17 mouse cellular contexts compared by ENCODE assay signal in genomic region chr17:85613266-85613860, GRCm38 (mm10). TPM values are rescaled to one million over a fixed set of nuclear protein-coding genes. Genes with fewer than 3 reads are reported as not detected.
DNase-seq lines count a peak whose midpoint lies in the region; ATAC-seq and TF ChIP-seq lines count a peak whose summit lies in the region.
"Had no signal": no experiment of that assay in that cellular context is flagged by ENCODE, and none has a peak within 500 bp of the region (broad histone marks: within the 10 kb centered on the region; RNA-seq: fewer than 3 reads in every experiment).

Gene Six3, plus strand, starts transcription at chr17:85613608.

- no peaks in the 10 kb centered on the region for H3K9me3 ChIP-seq in forebrain, embryonic 14.5 days (replicated peaks; ENCODE audit: control insufficient read depth, low read length)
- H3K9me3 ChIP-seq in midbrain, embryonic 14.5 days (ENCODE audit: control insufficient read depth, low read length): no peaks in the 10 kb centered on the region
- H3K9me3 ChIP-seq: G1E had no signal

- ATAC-seq in forebrain, embryonic 14.5 days: no peak
- no peak; the same call in 1 of the 2 replicates for ATAC-seq in midbrain, embryonic 14.5 days (ENCODE audit: low FRiP score, low TSS enrichment)
- ATAC-seq: activated CD4-positive, CD25-positive, alpha-beta regulatory T cell, adult 4 months; liver, postnatal 0 days had no signal

- peaks cover 95% of the 10 kb centered on the region for H3K27me3 ChIP-seq in forebrain, embryonic 14.5 days (replicated peaks; ENCODE audit: control insufficient read depth, insufficient read depth, low read length)
- peaks cover 100% of the 10 kb centered on the region for H3K27me3 ChIP-seq in midbrain, embryonic 14.5 days (ENCODE audit: control insufficient read depth, insufficient read depth, low read length)

- peak; percentile 15 for DNase-seq in embryo, embryonic 10.5 days (ENCODE audit: low spot score)
- no peak for DNase-seq in embryo, embryonic 11 days
- no peak for DNase-seq in forebrain, embryonic 14.5 days (ENCODE audit: low spot score)
- DNase-seq in midbrain, embryonic 14.5 days: peak; percentile 34
- no peak for DNase-seq in B cell, adult 2 months
- DNase-seq in right cerebral cortex, postnatal 25 days: no peak
- DNase-seq in left cerebral cortex, postnatal 25 days (ENCODE audit: low spot score in 2 of 2): no peak
- DNase-seq: cerebellum, adult 9-10 months; kidney, adult 18-20 months; liver, postnatal 0 days had no signal

- H3K27ac ChIP-seq in cortical plate, adult 2 months (ENCODE audit: insufficient read depth, low read length): no peak within 1 kb of the TSS
- H3K27ac ChIP-seq in forebrain, embryonic 14.5 days (ENCODE audit: low read depth, low read length): peak within 1 kb of the TSS; percentile 68
- H3K27ac ChIP-seq in midbrain, embryonic 14.5 days (replicated peaks; ENCODE audit: low read depth, low read length): peak within 1 kb of the TSS; percentile 75
- H3K27ac ChIP-seq: macrophage had no signal

- TF ChIP-seq POLR2A in cortical plate, adult 2 months (IDR thresholded peaks at IDR 0.05; ENCODE audit: extremely low read depth, insufficient read depth, low read length): no peak

- H3K4me2 ChIP-seq in forebrain, embryonic 14.5 days (ENCODE audit: low read length): peak within 1 kb of the TSS; percentile 55
- H3K4me2 ChIP-seq in midbrain, embryonic 14.5 days (ENCODE audit: low read length): peak within 1 kb of the TSS; percentile 25

- WGBS in forebrain, embryonic 14.5 days: under 1% methylated on average over 28 of the region's 30 CpGs
- 1% methylated on average over 29 of the region's 30 CpGs for WGBS in midbrain, embryonic 14.5 days

- peak within 1 kb of the TSS; percentile 60 for H3K9ac ChIP-seq in forebrain, embryonic 14.5 days (ENCODE audit: low read length)
- peak within 1 kb of the TSS; percentile 45 for H3K9ac ChIP-seq in midbrain, embryonic 14.5 days (replicated peaks; ENCODE audit: low read length)
- H3K9ac ChIP-seq: liver, postnatal 0 days had no signal

- 0 out of 2 replicates have a peak within 1 kb of the TSS, but pooled peaks have one; percentile 16 for H3K4me3 ChIP-seq in cortical plate, adult 2 months (ENCODE audit: insufficient read depth, low read length)
- peak within 1 kb of the TSS; percentile 37 for H3K4me3 ChIP-seq in forebrain, embryonic 14.5 days (ENCODE audit: low read depth, low read length)
- H3K4me3 ChIP-seq in midbrain, embryonic 14.5 days (replicated peaks; ENCODE audit: low read depth, low read length): peak within 1 kb of the TSS; percentile 28

- TF ChIP-seq CTCF in cortical plate, adult 2 months (IDR thresholded peaks at IDR 0.05; ENCODE audit: extremely low read depth, insufficient read depth, low read length): no peak

- intact Hi-C loops in left cerebral cortex, postnatal 25 days (cut with DNase I): no loop called here

- H3K36me3 ChIP-seq in forebrain, embryonic 14.5 days (ENCODE audit: control insufficient read depth, insufficient read depth, low read length): no peaks in the 10 kb centered on the region
- H3K36me3 ChIP-seq in midbrain, embryonic 14.5 days (ENCODE audit: control insufficient read depth, insufficient read depth, low read length): no peaks in the 10 kb centered on the region
- H3K36me3 ChIP-seq: G1E had no signal

- H3K4me1 ChIP-seq in cortical plate, adult 2 months (ENCODE audit: control insufficient read depth, insufficient read depth, low read length): no peaks in the 10 kb centered on the region
- no peaks in the 10 kb centered on the region; the same call in 1 of the 2 replicates for H3K4me1 ChIP-seq in forebrain, embryonic 14.5 days (ENCODE audit: control insufficient read depth, insufficient read depth, low read length)
- 0 out of 2 replicates have a peak, but pooled peaks cover 3% of the 10 kb centered on the region for H3K4me1 ChIP-seq in midbrain, embryonic 14.5 days (ENCODE audit: control insufficient read depth, insufficient read depth, low read length)

RNA-seq across cellular contexts. Expression of gene Six3, which starts in this region (rescaled TPM):
- 0.06 and 2.3 TPM in 2 replicates for polyA plus RNA-seq in cortical plate, adult 2 months (2012; rRNA removed)
- 11.3 and 15.0 TPM in 2 replicates for polyA plus RNA-seq in forebrain, embryonic 14.5 days (2014; fragmentation: Nextera tagmentation; extraction: Ambion mirVana)
- polyA plus RNA-seq in midbrain, embryonic 14.5 days (2014; fragmentation: Nextera tagmentation; extraction: Ambion mirVana): 19.9 and 20.2 TPM in 2 replicates
- 1 to 10 TPM in 1 of 2 experiments, under 1 TPM in 1; 0.89 to 8.4 TPM for total RNA-seq in left cerebral cortex, postnatal 25 days (2021)
- total RNA-seq: hematopoietic stem cell, adult 5-6 weeks had no signal
- polyA plus RNA-seq: activated CD4-positive, CD25-positive, alpha-beta regulatory T cell, adult 4 months; G1E; heart, embryonic 11.5 days; liver, postnatal 0 days; macrophage; testis, adult 2 months had no signal

Comparison
In these comparisons a context has a peak if more than half of its experiments do, and no peak if none do; other contexts are left out.
1. DNase-seq: peak in embryo, embryonic 10.5 days (single experiment) and midbrain, embryonic 14.5 days (single experiment); none in embryo, embryonic 11 days (single experiment), forebrain, embryonic 14.5 days (single experiment), B cell, adult 2 months (0 of 2), right cerebral cortex, postnatal 25 days (single experiment) and left cerebral cortex, postnatal 25 days (0 of 2).
2. Peak in every context shown above with its lines, with median percentiles within 50 percentile points of each other: H3K4me3 ChIP-seq.